Mouse (Mus musculus) bone marrow, adult 2 months (tissue): ENCODE data around the gene Agap2. TPM values are rescaled to one million over a fixed set of nuclear protein-coding genes. Genes with fewer than 3 reads are reported as not detected.

Experiments
- H3K27ac ChIP-seq: fragments of 200-500 bp; 2 replicates; pipeline ENCODE4 v1.5.1; 2012; ENCODE audit warnings: low read depth, mild to moderate bottlenecking, control low read depth, inconsistent platforms, low read length; ENCODE audit not compliant: control insufficient read depth, poor library complexity, insufficient read depth
- H3K4me1 ChIP-seq: fragments of 200-500 bp; 2 replicates; pipeline ENCODE4 v1.6.1; 2011; ENCODE audit warnings: low read length; ENCODE audit not compliant: control insufficient read depth, insufficient read depth
- H3K4me3 ChIP-seq: fragments of 200-500 bp; replicated peaks from 2 replicates; pipeline ENCODE3; 2011; ENCODE audit warnings: mild to moderate bottlenecking, low read depth, low read length, control low read depth; ENCODE audit not compliant: control insufficient read depth
- CTCF ChIP-seq: fragments of 200-500 bp; IDR thresholded peaks from 2 replicates; pipeline ENCODE4 v1.5.1; 2011; ENCODE audit warnings: low read length, control low read depth; ENCODE audit not compliant: control insufficient read depth, insufficient read depth
- POLR2A ChIP-seq: fragments of 200-500 bp; IDR thresholded peaks from 2 replicates; pipeline ENCODE4 v1.6.1; 2011; ENCODE audit warnings: low read depth, mild to moderate bottlenecking, control low read depth, low read length, borderline replicate concordance; ENCODE audit not compliant: control insufficient read depth
- WGBS: fragments of 180-500 bp; shearing (Covaris S2); methylation state at CpG from one replicate; pipeline ENCODE4 v1.1.7; 2018; 5-methylcytosine and 5-hydroxymethylcytosine counted together
- polyA plus RNA-seq: library from polyadenylated mRNA; stranded (reverse); fragments of >200 nt; gene quantifications from 2 replicates; pipeline ENCODE4 v1.2.4, GENCODE M21; 2011; ENCODE audit warnings: low replicate concordance; ENCODE audit not compliant: missing spikeins, insufficient read depth, insufficient read length

Agap2 gene
- polyA plus RNA-seq: 11.0 and 27.3 TPM in 2 replicates

DNA sequence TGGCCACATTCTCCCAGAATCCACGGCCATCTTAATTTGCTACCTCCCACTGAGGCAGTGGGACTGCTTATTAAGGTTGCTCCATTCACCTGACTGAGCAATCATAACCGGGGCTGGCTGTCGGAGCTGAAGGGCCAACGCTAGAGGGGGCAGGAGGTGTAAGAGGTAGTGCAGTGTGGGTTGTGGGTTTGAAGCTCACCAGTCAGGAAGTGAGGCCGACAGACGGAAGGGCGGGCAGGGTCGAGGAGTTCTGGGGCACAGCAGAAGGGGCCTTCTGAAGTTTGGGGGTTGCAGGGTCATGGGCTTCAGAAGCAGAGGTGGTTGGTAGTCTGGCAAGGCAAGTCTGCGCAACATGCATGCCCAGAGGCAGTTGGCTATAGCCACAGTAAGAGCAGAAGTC is at the start of gene Agap2:
Gene Agap2 (plus strand): TSS at position 205 of the 400 bp plus-strand sequence.
- H3K27ac ChIP-seq: peak within 1 kb of the TSS; percentile 35
- TF ChIP-seq POLR2A: peak; percentile 75; the same call in 1 of the 2 replicates
- peak; percentile 76 for TF ChIP-seq CTCF
- peaks cover 5% of the 10 kb centered on the region; the same call in 1 of the 2 replicates for H3K4me1 ChIP-seq
- peak within 1 kb of the TSS; percentile 87 for H3K4me3 ChIP-seq
- 3% methylated on average over 9 of the region's 9 CpGs for WGBS

- H3K27ac ChIP-seq: peak within 1 kb of the TSS; percentile 18; the same call in 1 of the 2 replicates
- WGBS: 4% methylated on average over 56 of the region's 56 CpGs
- TF ChIP-seq CTCF (peak; percentile 97), POLR2A (peak; percentile 81; the same call in 1 of the 2 replicates)
- no peaks in the 10 kb centered on the region for H3K4me1 ChIP-seq
- H3K4me3 ChIP-seq: peak within 1 kb of the TSS; percentile 92
Measured at GRCm38 (mm10) chr10:127030336-127031296, 44.5 kb upstream of the Agap2 start, which contains the start of gene Tsfm. Gene Tsfm, minus strand, starts transcription at chr10:127030840.

DNA sequence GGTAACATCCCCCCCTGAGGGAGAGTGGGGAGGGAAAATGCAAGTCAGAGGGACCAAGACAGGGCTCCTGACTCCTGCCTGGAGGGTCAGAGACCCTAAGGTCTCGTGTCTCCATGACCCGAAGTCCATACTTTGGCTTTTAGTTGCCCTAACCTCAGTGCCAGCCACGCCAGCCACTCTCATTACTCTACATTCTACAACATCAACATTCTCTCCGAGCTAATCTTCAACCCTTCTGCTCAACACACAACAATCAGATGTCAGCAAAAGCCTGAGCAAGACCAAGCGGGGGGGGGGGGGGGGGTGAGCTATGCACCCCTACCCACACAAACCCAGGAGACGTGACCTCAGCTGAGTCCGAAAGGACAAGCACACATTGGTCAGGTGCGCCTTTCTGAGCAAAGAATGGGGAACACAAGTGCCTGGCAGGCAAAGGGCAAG is 41.8 kb upstream of the Agap2 start:
- TF ChIP-seq POLR2A: no peak
- H3K27ac ChIP-seq: no peak overlapping the region
- 77% methylated on average over 8 of the region's 8 CpGs for WGBS
- no peak overlapping the region for H3K4me3 ChIP-seq
- H3K4me1 ChIP-seq: no peaks in the 10 kb centered on the region

- Histone ChIP-seq H3K27ac (no peak overlapping the region), H3K4me1 (peaks cover 1% of the 10 kb centered on the region; the same call in 1 of the 2 replicates), H3K4me3 (no peak overlapping the region)
- 83% methylated on average over 12 of the region's 12 CpGs for WGBS
- TF ChIP-seq CTCF (no peak), POLR2A (no peak)
Measured at GRCm38 (mm10) chr10:127036273-127036672, 38.8 kb upstream of the Agap2 start.

DNA sequence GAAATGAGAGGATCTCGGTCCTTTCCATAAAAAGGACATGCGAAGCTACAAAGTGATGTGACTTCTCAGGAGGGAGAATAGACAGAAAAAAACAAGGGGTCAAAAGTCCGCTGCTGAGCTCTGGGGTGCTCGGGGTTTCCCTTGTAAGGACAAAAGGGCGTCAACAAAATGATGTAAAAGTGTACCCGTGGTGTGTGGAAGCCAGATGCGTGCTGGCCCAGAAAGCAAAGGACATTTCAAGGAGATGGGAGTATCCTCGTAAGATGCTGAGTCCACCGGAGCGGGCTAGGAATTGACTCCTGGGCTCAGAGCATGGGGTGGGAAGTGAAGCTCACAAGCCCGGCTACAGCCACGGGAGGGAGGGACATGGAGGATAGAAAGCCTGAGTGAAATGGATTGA is 37.4 kb upstream of the Agap2 start:
- 76% methylated on average over 12 of the region's 12 CpGs for WGBS
- Histone ChIP-seq H3K4me1 (peaks cover 1% of the 10 kb centered on the region; the same call in 1 of the 2 replicates), H3K4me3 (no peak overlapping the region), H3K27ac (no peak overlapping the region)
- no peak for TF ChIP-seq CTCF
- TF ChIP-seq POLR2A: no peak

- TF ChIP-seq CTCF (no peak), POLR2A (no peak)
- WGBS: 2% methylated on average over 20 of the region's 20 CpGs
- H3K4me3 ChIP-seq: peak overlapping the region; percentile 82
- H3K4me1 ChIP-seq: peaks cover 1% of the 10 kb centered on the region; the same call in 1 of the 2 replicates
- H3K27ac ChIP-seq: no peak overlapping the region
Measured at GRCm38 (mm10) chr10:127040569-127041214, 34.4 kb upstream of the Agap2 start.

- under 1% methylated on average over 28 of the region's 28 CpGs for WGBS
- H3K4me3 ChIP-seq: peak within 1 kb of the TSS; percentile 82
- TF ChIP-seq CTCF (no peak), POLR2A (no peak)
- peak within 1 kb of the TSS; percentile 48; the same call in 1 of the 2 replicates for H3K27ac ChIP-seq
- peaks cover 1% of the 10 kb centered on the region; the same call in 1 of the 2 replicates for H3K4me1 ChIP-seq
Measured at GRCm38 (mm10) chr10:127041274-127041766, 33.8 kb upstream of the Agap2 start, which contains the start of the genes Mettl1 and Eef1akmt3. Gene Mettl1, plus strand, starts transcription at chr10:127041414. Gene Eef1akmt3, minus strand, starts transcription at chr10:127041513.

GRCm38 (mm10) chr10:127041774-127042338 is 33.2 kb upstream of the Agap2 start:
- Histone ChIP-seq H3K4me3 (peak overlapping the region; percentile 82), H3K4me1 (peaks cover 1% of the 10 kb centered on the region; the same call in 1 of the 2 replicates), H3K27ac (peak overlapping the region; percentile 48; the same call in 1 of the 2 replicates)
- TF ChIP-seq CTCF: no peak
- no peak; the same call in 1 of the 2 replicates for TF ChIP-seq POLR2A
- WGBS: 1% methylated on average over 44 of the region's 44 CpGs
